Mouse (Mus musculus) liver, adult 10 weeks (tissue): ENCODE data around the gene Kdm4a. TPM values are rescaled to one million over a fixed set of nuclear protein-coding genes. Genes with fewer than 3 reads are reported as not detected.

Experiments
- polyA plus RNA-seq: library from polyadenylated mRNA; stranded (reverse); fragments of 350-450 nt; fragmentation: Illumina TruSeq; extraction: RNeasy Lipid Tissue Mini Kit (QIAGEN cat#74804); gene quantifications from one replicate; pipeline ENCODE4 v1.2.3, GENCODE M21; 2014; ENCODE audit warnings: low read depth, low replicate concordance

The Kdm4a gene
- polyA plus RNA-seq: 2.7 TPM

GRCm38 (mm10) chr4:118179467-118180300, at the start of gene Kdm4a:
Gene Kdm4a, minus strand, starts transcription at chr4:118180043.

GRCm38 (mm10) chr4:118134485-118135365, 45.1 kb downstream of the Kdm4a start, which contains the start of gene St3gal3:
Gene St3gal3, minus strand, starts transcription at chr4:118134914.

Other genes with a start within 250 kb of the Kdm4a start
- gene St3gal3, start 45.1 kb downstream of the Kdm4a start, polyA plus RNA-seq: 4.3 TPM
- gene Ptprf, start 111.4 kb upstream of the Kdm4a start, polyA plus RNA-seq: 5.9 TPM
- 0.74 TPM for gene Szt2, start 229.2 kb upstream of the Kdm4a start, polyA plus RNA-seq
- 49.0 TPM for gene Med8, start 229.3 kb upstream of the Kdm4a start, polyA plus RNA-seq
- gene Elovl1, start 248.1 kb upstream of the Kdm4a start, polyA plus RNA-seq: 21.7 TPM